Mouse (Mus musculus) ES-E14 (cell line): ENCODE measurements around the gene Tpst2. TPM values are rescaled to one million over a fixed set of nuclear protein-coding genes. Genes with fewer than 3 reads are reported as not detected.

ENCODE experiments used
- DNase-seq: peaks from one replicate; pipeline ENCODE4 v3.0.0-alpha.2; 2013; ENCODE audit warnings: low read depth, low spot score
- H3K27ac ChIP-seq: 2 replicates; pipeline ENCODE4 v1.5.1; 2012; ENCODE audit warnings: low read depth, mild to moderate bottlenecking, low read length, moderate library complexity, mixed read lengths; ENCODE audit not compliant: poor library complexity, insufficient read depth, severe bottlenecking
- H3K36me3 ChIP-seq: 2 replicates; pipeline ENCODE4 v1.6.1; 2012; ENCODE audit warnings: mild to moderate bottlenecking, low read length, moderate library complexity, mixed read lengths; ENCODE audit not compliant: control insufficient read depth, poor library complexity, insufficient read depth, severe bottlenecking
- H3K4me1 ChIP-seq, 2 experiments: fragments of 150-350 bp in 1 of 2; sonication (generic) in 1 of 2; 2 replicates each; pipeline ENCODE4 v1.6.1; 2012; ENCODE audit warnings: low read length in 2 of 2, mild to moderate bottlenecking in 1 of 2, mixed read lengths in 1 of 2; ENCODE audit not compliant: control insufficient read depth in 2 of 2, insufficient read depth in 2 of 2, poor library complexity in 1 of 2
- H3K4me3 ChIP-seq, 2 experiments: fragments of 150-350 bp in 1 of 2; sonication (generic) in 1 of 2; 2 replicates each; pipeline ENCODE4 v1.5.1; 2012; ENCODE audit warnings: low read length in 2 of 2, low read depth in 1 of 2, mild to moderate bottlenecking in 1 of 2, mixed read lengths in 1 of 2; ENCODE audit not compliant: insufficient read depth in 1 of 2, poor library complexity in 1 of 2, severe bottlenecking in 1 of 2
- H3K9ac ChIP-seq: 2 replicates; pipeline ENCODE4 v1.6.1; 2012; ENCODE audit warnings: low read depth, mild to moderate bottlenecking, low read length, mixed read lengths; ENCODE audit not compliant: poor library complexity, insufficient read depth, severe bottlenecking
- H3K9me3 ChIP-seq: fragments of 150-350 bp; sonication (generic); 2 replicates; pipeline ENCODE4 v1.6.1; 2012; ENCODE audit warnings: low read depth, mild to moderate bottlenecking, low read length; ENCODE audit not compliant: control insufficient read depth, insufficient read depth
- CHD2 ChIP-seq: IDR thresholded peaks from 2 replicates; pipeline ENCODE4 v1.6.1; 2014; ENCODE audit warnings: mild to moderate bottlenecking, low read depth, low read length, inconsistent platforms
- HCFC1 ChIP-seq: IDR thresholded peaks from 2 replicates; pipeline ENCODE4 v1.6.1; 2012; ENCODE audit warnings: low read length, inconsistent platforms, borderline replicate concordance; ENCODE audit not compliant: insufficient read depth
- MAFK ChIP-seq: IDR thresholded peaks from 2 replicates; pipeline ENCODE4 v1.6.1; 2014; ENCODE audit warnings: mild to moderate bottlenecking, low read depth, low read length, inconsistent platforms; ENCODE audit not compliant: insufficient read depth
- ZC3H11A ChIP-seq: IDR thresholded peaks from 2 replicates; pipeline ENCODE4 v1.6.1; 2012; ENCODE audit warnings: low read depth, mild to moderate bottlenecking, inconsistent platforms, low read length, borderline replicate concordance
- ZNF384 ChIP-seq: IDR thresholded peaks from 2 replicates; pipeline ENCODE4 v1.6.1; 2012; ENCODE audit warnings: low read depth, low read length, inconsistent platforms
- in situ Hi-C, 2 experiments: fragments of 600-800 bp; cut with MboI; formaldehyde crosslinking; loops; one replicate each; pipeline ENCODE4 v1.15.1; 2025; ENCODE audit warnings: low sequenced_read_pairs in 2 of 2, inconsistent platforms in 1 of 2; ENCODE audit not compliant: unreplicated experiment in 2 of 2
- total RNA-seq: library from RNA; depleted of rRNA; stranded (reverse); fragments of 300-350 nt; gene quantifications from 2 replicates; pipeline ENCODE4 v1.2.3, GENCODE M21; 2012

Gene Tpst2
- total RNA-seq, 1 experiment = 82.7 TPM

- no peak for DNase-seq
- Histone ChIP-seq H3K4me1 (no peaks in the 10 kb centered on the region), H3K9me3 (no peaks in the 10 kb centered on the region), H3K4me3 (peak within 1 kb of the TSS; percentile 81 to 94), H3K27ac (no peak within 1 kb of the TSS), H3K9ac (peak within 1 kb of the TSS; percentile 82), H3K36me3 (peaks cover 21% of the 10 kb centered on the region)
- TF ChIP-seq ZC3H11A = no peak
- peak; percentile 75; the same call in 1 of the 2 replicates for TF ChIP-seq HCFC1
- in situ Hi-C loops = loop anchor here in 1 of 2 experiments (25.0 kb wide), 1 partner anchor 105 kb away; no protein-coding TSS in a partner anchor
Observed at GRCm38 (mm10) chr5:112342463-112343204, 66.1 kb downstream of the Tpst2 start, which contains the start of the genes Srrd and Hps4. TSS of gene Srrd (minus strand) at chr5:112343040. TSS of gene Hps4 (plus strand) at chr5:112343083.

- Histone ChIP-seq H3K9me3 (no peaks in the 10 kb centered on the region), H3K4me3 (peak overlapping the region; percentile 81 to 94), H3K4me1 (no peaks in the 10 kb centered on the region), H3K27ac (no peak overlapping the region), H3K36me3 (peaks cover 17% of the 10 kb centered on the region), H3K9ac (peak overlapping the region; percentile 81)
- TF ChIP-seq ZNF384 (no peak), ZC3H11A (no peak), HCFC1 (no peak), CHD2 (no peak), MAFK (no peak)
- no peak for DNase-seq
- in situ Hi-C loops = loop anchor here in 1 of 2 experiments (25.0 kb wide), 1 partner anchor 106 kb away; no protein-coding TSS in a partner anchor
Observed at GRCm38 (mm10) chr5:112343205-112343595, 66.7 kb downstream of the Tpst2 start.

GRCm38 (mm10) chr5:112344092-112344960 lies 67.8 kb downstream of the Tpst2 start:
- DNase-seq = no peak
- Histone ChIP-seq H3K9me3 (no peaks in the 10 kb centered on the region), H3K27ac (no peak overlapping the region), H3K36me3 (peaks cover 15% of the 10 kb centered on the region), H3K4me3 (no peak overlapping the region), H3K9ac (no peak overlapping the region), H3K4me1 (no peaks in the 10 kb centered on the region)
- in situ Hi-C loops = loop anchor here in 1 of 2 experiments (25.0 kb wide), 1 partner anchor 107 kb away; no protein-coding TSS in a partner anchor
- TF ChIP-seq ZNF384 (no peak), HCFC1 (no peak), CHD2 (no peak), MAFK (no peak)

- TF ChIP-seq CHD2 (no peak), MAFK (no peak), HCFC1 (no peak), ZNF384 (no peak), ZC3H11A (no peak)
- in situ Hi-C loops = loop anchor here in 1 of 2 experiments (25.0 kb wide), 1 partner anchor 109 kb away; no protein-coding TSS in a partner anchor
- no peak for DNase-seq
- H3K9me3 ChIP-seq = no peaks in the 10 kb centered on the region
- H3K9ac ChIP-seq = no peak overlapping the region
- H3K4me3 ChIP-seq = no peak overlapping the region
- peaks cover 20% of the 10 kb centered on the region for H3K36me3 ChIP-seq
- no peaks in the 10 kb centered on the region for H3K4me1 ChIP-seq
- H3K27ac ChIP-seq = no peak overlapping the region
Observed at GRCm38 (mm10) chr5:112346211-112346965, 69.9 kb downstream of the Tpst2 start.
